Mouse (Mus musculus): ENCODE results near the gene Cacng4. TPM values are rescaled to one million over a fixed set of nuclear protein-coding genes. Genes with fewer than 3 reads are reported as not detected.
A peak's percentile ranks its signal among the peaks of the same experiment; 100 is the strongest.

Cacng4 gene
- total and polyA plus RNA-seq, 2 experiments from 2014 or later, result 43.8 to 88.4 TPM

DNA sequence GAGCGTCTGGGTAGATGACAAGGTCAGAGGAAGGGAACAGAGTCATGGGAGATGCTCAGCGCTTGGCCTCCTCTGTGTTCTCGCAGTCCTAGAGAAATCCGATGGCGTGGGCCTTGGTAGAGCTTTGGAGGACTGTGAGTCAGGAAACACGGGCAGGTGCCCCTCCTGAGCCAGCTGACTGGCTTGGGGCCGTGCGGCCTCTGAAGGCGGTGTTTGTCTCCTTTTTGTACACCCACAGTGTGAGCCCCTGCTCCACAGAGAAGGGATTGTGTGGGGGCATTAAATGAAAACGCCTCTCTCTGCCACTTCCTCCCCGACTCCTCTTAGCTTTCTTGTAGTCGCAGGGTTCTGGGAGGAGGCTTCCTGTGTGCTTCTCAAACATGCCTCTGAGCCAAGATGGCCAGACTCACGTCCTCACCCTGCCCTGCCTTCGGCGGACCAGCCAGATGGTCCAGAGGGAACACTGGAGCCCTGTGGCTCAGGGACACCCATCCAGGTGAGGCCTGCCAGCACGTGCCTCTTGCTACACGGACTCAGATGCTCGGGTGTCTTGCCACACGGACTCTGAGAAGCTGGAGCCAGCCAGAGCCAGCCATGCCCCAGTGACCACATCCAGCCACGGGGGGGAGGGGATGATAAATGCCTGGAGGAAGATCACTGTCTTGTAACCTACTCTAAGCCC lies 55.8 kb downstream of the Cacng4 start:
- TF ChIP-seq CTCF (IDR thresholded peaks at IDR 0.05; ENCODE audit: low read depth), result no peak
- H3K4me3 ChIP-seq (ENCODE audit: low read length), result no peak overlapping the region
- H3K4me1 ChIP-seq (ENCODE audit: insufficient read depth, low read length), result peaks cover 5% of the 10 kb centered on the region; the same call in 1 of the 2 replicates
- 0 out of 2 replicates have a peak overlapping the region, but pooled peaks have one; percentile 6 for H3K27ac ChIP-seq
- peaks cover 15% of the 10 kb centered on the region for H3K36me3 ChIP-seq (ENCODE audit: insufficient read depth, low read length)
- no peaks in the 10 kb centered on the region for H3K27me3 ChIP-seq (ENCODE audit: insufficient read depth, low read length)
- no peak overlapping the region for H3K4me2 ChIP-seq (ENCODE audit: low read depth, low read length)
- no peak for DNase-seq (ENCODE audit: low spot score)
- ATAC-seq, result peak; percentile 13; the same call in 1 of the 2 replicates
- no peaks in the 10 kb centered on the region for H3K9me3 ChIP-seq (ENCODE audit: low read length)
- WGBS, result 68% methylated on average over 20 of the region's 20 CpGs
- no peak overlapping the region for H3K9ac ChIP-seq (replicated peaks; ENCODE audit: low read length)

DNA sequence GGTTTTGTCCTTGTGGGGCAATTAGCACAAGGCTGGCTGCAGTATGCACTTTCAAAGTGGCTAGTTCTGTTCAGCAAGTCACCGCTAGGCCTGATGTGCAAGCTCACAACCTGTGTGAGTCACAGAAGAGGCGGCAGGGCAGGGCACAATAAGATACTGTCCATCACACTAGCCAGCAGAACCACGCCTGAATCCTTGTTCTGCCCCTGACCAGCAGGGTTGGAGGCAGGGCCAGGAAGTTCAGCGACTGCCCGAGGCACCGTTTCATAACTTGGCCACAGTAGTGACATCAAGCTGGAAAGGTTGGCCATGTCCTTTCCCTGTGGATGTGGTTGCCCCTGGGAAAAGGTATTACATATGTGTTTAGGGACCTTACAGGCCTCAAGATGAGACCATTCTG lies 56.5 kb downstream of the Cacng4 start:
- 74% methylated on average over 6 of the region's 6 CpGs for WGBS
- Histone ChIP-seq H3K27ac (no peak overlapping the region), H3K4me1 (ENCODE audit: insufficient read depth, low read length) (no peaks in the 10 kb centered on the region; the same call in 1 of the 2 replicates), H3K9me3 (ENCODE audit: low read length) (no peaks in the 10 kb centered on the region), H3K4me2 (ENCODE audit: low read depth, low read length) (no peak overlapping the region), H3K9ac (replicated peaks; ENCODE audit: low read length) (no peak overlapping the region), H3K4me3 (ENCODE audit: low read length) (no peak overlapping the region), H3K27me3 (ENCODE audit: insufficient read depth, low read length) (no peaks in the 10 kb centered on the region), H3K36me3 (ENCODE audit: insufficient read depth, low read length) (peaks cover 19% of the 10 kb centered on the region)
- DNase-seq (ENCODE audit: low spot score), result no peak
- ATAC-seq, result no peak
- TF ChIP-seq CTCF (IDR thresholded peaks at IDR 0.05; ENCODE audit: low read depth), result no peak

DNA sequence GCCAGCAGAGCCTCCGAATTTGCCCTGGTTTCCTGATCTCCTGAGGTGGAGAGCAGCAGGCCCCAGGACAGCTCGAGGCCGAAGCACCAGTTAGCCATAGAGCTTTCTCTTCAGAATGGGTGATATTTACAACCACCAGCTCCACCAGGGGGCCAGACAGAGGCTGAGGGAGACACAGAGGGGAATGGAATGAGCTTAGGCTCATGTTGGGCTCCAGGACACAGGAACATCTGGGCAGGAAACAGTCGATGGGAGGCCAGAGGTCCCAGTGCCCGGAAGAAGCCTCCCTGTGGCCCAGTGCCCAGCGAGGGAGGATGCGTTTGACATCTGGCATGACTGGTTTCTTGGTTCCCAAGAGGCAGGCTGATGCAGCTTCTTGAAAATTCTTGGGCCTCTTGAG lies 60.2 kb downstream of the Cacng4 start:
- DNase-seq (ENCODE audit: low spot score), result no peak
- WGBS, result 75% methylated on average over 7 of the region's 7 CpGs
- TF ChIP-seq CTCF (IDR thresholded peaks at IDR 0.05; ENCODE audit: low read depth), result peak; percentile 19; the same call in 1 of the 2 replicates

DNA sequence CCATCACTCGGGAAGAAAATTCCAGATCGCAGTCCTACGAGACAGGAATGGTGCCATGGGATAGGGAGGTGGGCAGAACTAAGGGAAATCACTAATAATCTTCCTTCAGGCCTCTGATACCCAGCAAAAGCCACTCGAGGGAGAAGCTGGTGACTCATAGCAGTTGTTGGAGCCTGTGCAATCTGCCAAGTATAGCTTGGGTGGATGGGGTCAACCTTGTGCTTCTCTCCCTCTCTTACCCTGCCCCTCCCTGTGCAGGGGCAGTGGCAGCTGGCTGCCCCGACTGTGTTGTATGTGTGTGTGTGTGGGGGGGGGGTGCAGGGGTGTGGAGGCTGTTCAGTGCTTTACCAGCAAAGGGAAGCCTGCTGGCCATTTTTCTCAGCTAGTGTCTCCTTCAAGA lies 62.9 kb downstream of the Cacng4 start:
- H3K9me3 ChIP-seq (ENCODE audit: low read length), result no peaks in the 10 kb centered on the region
- H3K27ac ChIP-seq, result no peak overlapping the region
- ATAC-seq (no peak), DNase-seq (ENCODE audit: low spot score) (no peak)
- no peak overlapping the region for H3K9ac ChIP-seq (replicated peaks; ENCODE audit: low read length)
- 71% methylated on average over 5 of the region's 5 CpGs for WGBS
- H3K4me1 ChIP-seq (ENCODE audit: insufficient read depth, low read length), result no peaks in the 10 kb centered on the region
- no peak overlapping the region for H3K4me2 ChIP-seq (ENCODE audit: low read depth, low read length)
- no peak overlapping the region for H3K4me3 ChIP-seq (ENCODE audit: low read length)
- peaks cover 25% of the 10 kb centered on the region for H3K36me3 ChIP-seq (ENCODE audit: insufficient read depth, low read length)
- no peaks in the 10 kb centered on the region for H3K27me3 ChIP-seq (ENCODE audit: insufficient read depth, low read length)
- TF ChIP-seq CTCF (IDR thresholded peaks at IDR 0.05; ENCODE audit: low read depth), result no peak

More for the DNA sequence above, 60.2 kb downstream of the Cacng4 start:
- Histone ChIP-seq H3K4me3 (ENCODE audit: low read length) (no peak overlapping the region), H3K9me3 (ENCODE audit: low read length) (no peaks in the 10 kb centered on the region), H3K4me1 (ENCODE audit: insufficient read depth, low read length) (no peaks in the 10 kb centered on the region), H3K27me3 (ENCODE audit: insufficient read depth, low read length) (no peaks in the 10 kb centered on the region), H3K9ac (replicated peaks; ENCODE audit: low read length) (no peak overlapping the region), H3K36me3 (ENCODE audit: insufficient read depth, low read length) (peaks cover 25% of the 10 kb centered on the region), H3K27ac (no peak overlapping the region), H3K4me2 (ENCODE audit: low read depth, low read length) (no peak overlapping the region)
- no peak for ATAC-seq

DNA sequence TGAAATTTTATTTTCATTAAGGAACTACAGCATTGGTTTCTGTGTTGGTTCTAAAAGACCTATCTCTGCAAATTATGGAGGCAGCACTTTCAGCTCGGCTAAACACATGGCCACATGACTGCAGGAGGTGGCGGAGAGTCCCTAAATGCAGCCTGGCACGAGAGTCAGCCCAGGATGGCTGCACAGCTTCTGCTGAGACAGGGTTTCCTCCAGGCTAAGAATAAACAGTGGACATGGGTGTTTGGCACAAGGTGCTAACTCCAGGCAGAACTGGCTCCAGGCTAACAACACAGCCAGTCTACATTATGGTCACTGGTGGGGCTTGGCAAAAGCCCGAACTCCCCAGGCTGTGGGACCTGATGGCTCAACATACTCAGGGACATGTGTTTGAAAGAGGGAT lies 63.4 kb downstream of the Cacng4 start:
- peak; percentile 36; the same call in 1 of the 2 replicates for ATAC-seq
- Histone ChIP-seq H3K4me3 (ENCODE audit: low read length) (no peak overlapping the region), H3K36me3 (ENCODE audit: insufficient read depth, low read length) (peaks cover 25% of the 10 kb centered on the region), H3K27ac (no peak overlapping the region), H3K4me2 (ENCODE audit: low read depth, low read length) (no peak overlapping the region), H3K9me3 (ENCODE audit: low read length) (no peaks in the 10 kb centered on the region), H3K27me3 (ENCODE audit: insufficient read depth, low read length) (no peaks in the 10 kb centered on the region), H3K4me1 (ENCODE audit: insufficient read depth, low read length) (no peaks in the 10 kb centered on the region), H3K9ac (replicated peaks; ENCODE audit: low read length) (no peak overlapping the region)
- 63% methylated on average over 4 of the region's 4 CpGs for WGBS
- peak; percentile 25 for DNase-seq (ENCODE audit: low spot score)
- TF ChIP-seq CTCF (IDR thresholded peaks at IDR 0.05; ENCODE audit: low read depth), result no peak

DNA sequence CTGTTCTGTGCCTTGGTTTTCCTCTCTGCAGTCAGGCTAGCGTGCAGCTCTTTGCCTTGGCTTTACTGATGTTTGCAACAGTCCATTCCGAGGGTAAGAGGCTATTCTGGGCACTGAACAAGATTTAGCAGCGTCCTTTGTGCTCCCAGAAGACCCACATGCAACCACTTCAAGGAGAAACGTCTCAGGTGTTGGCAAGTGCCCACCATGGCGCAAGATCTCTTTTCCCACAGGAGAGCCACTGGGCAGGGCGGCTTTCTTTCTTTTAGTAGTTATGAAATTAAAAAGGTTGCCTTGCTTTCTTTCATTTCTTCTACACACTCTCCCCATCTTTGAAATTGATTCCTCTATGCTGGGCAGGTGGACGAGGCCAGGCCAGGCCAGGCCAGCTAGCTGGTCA lies 65.2 kb downstream of the Cacng4 start:
- Histone ChIP-seq H3K27ac (peak overlapping the region; percentile 21; the same call in 1 of the 2 replicates), H3K27me3 (ENCODE audit: insufficient read depth, low read length) (no peaks in the 10 kb centered on the region), H3K36me3 (ENCODE audit: insufficient read depth, low read length) (peaks cover 14% of the 10 kb centered on the region; the same call in 1 of the 2 replicates), H3K4me2 (ENCODE audit: low read depth, low read length) (no peak overlapping the region), H3K9ac (replicated peaks; ENCODE audit: low read length) (no peak overlapping the region), H3K9me3 (ENCODE audit: low read length) (no peaks in the 10 kb centered on the region), H3K4me3 (ENCODE audit: low read length) (no peak overlapping the region), H3K4me1 (ENCODE audit: insufficient read depth, low read length) (no peaks in the 10 kb centered on the region)
- DNase-seq (ENCODE audit: low spot score) (no peak), ATAC-seq (no peak)
- no peak for TF ChIP-seq CTCF (IDR thresholded peaks at IDR 0.05; ENCODE audit: low read depth)
- 70% methylated on average over 7 of the region's 7 CpGs for WGBS
